Mouse (Mus musculus) neural tube, embryonic 12.5 days (tissue): ENCODE data around the gene Spata32. TPM values are rescaled to one million over a fixed set of nuclear protein-coding genes. Genes with fewer than 3 reads are reported as not detected.

Experiments used
- ATAC-seq: fragments of 200-750 bp; cut with Nextera tagmentation; 2 replicates; pipeline ENCODE4 v1.8.0; 2017; ENCODE audit warnings: low read depth, mild to moderate bottlenecking, moderate TSS enrichment, moderate library complexity; ENCODE audit not compliant: low FRiP score
- H3K27ac ChIP-seq: fragments of 300-500 bp; sonication (generic); 2 replicates; pipeline ENCODE4 v1.5.1; 2016
- H3K27me3 ChIP-seq: fragments of 300-500 bp; sonication (generic); replicated peaks from 2 replicates; pipeline ENCODE4 v1.6.1; 2016; ENCODE audit warnings: mild to moderate bottlenecking
- H3K36me3 ChIP-seq: fragments of 300-500 bp; sonication (generic); 2 replicates; pipeline ENCODE4 v1.6.1; 2016; ENCODE audit warnings: mild to moderate bottlenecking
- H3K4me1 ChIP-seq: fragments of 300-500 bp; sonication (generic); 2 replicates; pipeline ENCODE4 v1.6.1; 2016
- H3K4me2 ChIP-seq: fragments of 300-500 bp; sonication (generic); replicated peaks from 2 replicates; pipeline ENCODE4 v1.6.1; 2016; ENCODE audit warnings: mild to moderate bottlenecking
- H3K4me3 ChIP-seq: fragments of 300-500 bp; sonication (generic); 2 replicates; pipeline ENCODE4 v1.5.1; 2016
- H3K9ac ChIP-seq: fragments of 300-500 bp; sonication (generic); 2 replicates; pipeline ENCODE4 v1.6.1; 2016; ENCODE audit warnings: mild to moderate bottlenecking
- H3K9me3 ChIP-seq: fragments of 300-500 bp; sonication (generic); 2 replicates; pipeline ENCODE4 v1.6.1; 2016; ENCODE audit warnings: mild to moderate bottlenecking
- WGBS: fragments of 180-500 bp; shearing (Covaris S2); methylation state at CpG from one replicate; pipeline ENCODE4 v1.1.7; 2016; 5-methylcytosine and 5-hydroxymethylcytosine counted together
- polyA plus RNA-seq: library from polyadenylated mRNA; unstranded; fragments of >200 nt; fragmentation: Nextera tagmentation; extraction: Ambion mirVana; gene quantifications from 2 replicates; pipeline ENCODE4 v1.2.1, GENCODE M21; 2016

Gene Spata32
- polyA plus RNA-seq, 1 experiment from 2014 or later: 0.18 TPM

DNA sequence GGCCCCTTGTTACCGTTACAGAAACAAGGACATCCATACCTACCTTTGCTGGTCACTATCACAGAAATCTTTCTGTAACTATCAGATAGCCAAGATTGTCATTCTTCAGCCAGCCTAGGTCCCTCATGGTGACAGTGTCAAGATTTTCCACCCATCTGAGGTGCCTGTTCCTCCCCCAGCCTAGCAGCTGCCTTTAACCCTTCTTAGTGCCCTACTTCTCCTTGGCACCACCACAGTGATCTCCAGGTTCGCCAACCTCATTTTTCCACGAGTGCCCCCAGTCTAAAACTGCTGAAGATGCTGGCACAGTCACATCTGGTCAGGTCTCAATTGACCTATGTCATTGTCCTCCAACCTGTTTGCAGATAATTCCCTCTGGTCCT, 48.1 kb downstream of the Spata32 start:
- 55% methylated on average over 3 of the region's 3 CpGs for WGBS
- Histone ChIP-seq H3K9ac (no peak overlapping the region), H3K4me1 (peaks cover 12% of the 10 kb centered on the region), H3K27me3 (peaks cover 50% of the 10 kb centered on the region), H3K27ac (no peak overlapping the region), H3K36me3 (no peaks in the 10 kb centered on the region), H3K4me2 (peak overlapping the region; percentile 93), H3K4me3 (peak overlapping the region; percentile 59; the same call in 1 of the 2 replicates), H3K9me3 (0 out of 2 replicates have a peak, but pooled peaks cover 3% of the 10 kb centered on the region)
- no peak for ATAC-seq

DNA sequence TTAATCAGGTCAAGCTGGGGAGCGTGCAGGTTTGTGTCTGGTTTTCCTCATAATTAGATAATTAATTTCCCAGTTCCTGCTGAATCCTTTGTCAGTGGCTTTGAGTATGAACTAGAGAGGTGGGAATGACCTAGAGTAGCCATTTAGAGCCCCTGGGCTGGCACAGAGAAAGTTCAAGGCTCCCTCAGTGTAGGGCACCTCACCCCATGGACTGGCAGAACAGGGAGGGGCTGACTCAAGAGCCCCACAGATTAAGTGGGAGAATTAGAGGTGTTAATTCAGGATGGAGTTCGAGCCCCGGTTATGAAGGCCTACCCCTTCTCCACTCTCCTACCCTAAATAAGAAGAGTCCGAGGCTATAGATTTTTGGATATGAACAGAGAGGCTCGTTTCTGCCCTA, 48.6 kb downstream of the Spata32 start:
- ATAC-seq: no peak
- peaks cover 50% of the 10 kb centered on the region for H3K27me3 ChIP-seq
- H3K9me3 ChIP-seq: 0 out of 2 replicates have a peak, but pooled peaks cover 3% of the 10 kb centered on the region
- no peak overlapping the region for H3K9ac ChIP-seq
- H3K4me3 ChIP-seq: no peak overlapping the region
- no peaks in the 10 kb centered on the region for H3K36me3 ChIP-seq
- no peak overlapping the region for H3K4me2 ChIP-seq
- no peak overlapping the region for H3K27ac ChIP-seq
- 84% methylated on average over 5 of the region's 5 CpGs for WGBS
- peaks cover 12% of the 10 kb centered on the region for H3K4me1 ChIP-seq

DNA sequence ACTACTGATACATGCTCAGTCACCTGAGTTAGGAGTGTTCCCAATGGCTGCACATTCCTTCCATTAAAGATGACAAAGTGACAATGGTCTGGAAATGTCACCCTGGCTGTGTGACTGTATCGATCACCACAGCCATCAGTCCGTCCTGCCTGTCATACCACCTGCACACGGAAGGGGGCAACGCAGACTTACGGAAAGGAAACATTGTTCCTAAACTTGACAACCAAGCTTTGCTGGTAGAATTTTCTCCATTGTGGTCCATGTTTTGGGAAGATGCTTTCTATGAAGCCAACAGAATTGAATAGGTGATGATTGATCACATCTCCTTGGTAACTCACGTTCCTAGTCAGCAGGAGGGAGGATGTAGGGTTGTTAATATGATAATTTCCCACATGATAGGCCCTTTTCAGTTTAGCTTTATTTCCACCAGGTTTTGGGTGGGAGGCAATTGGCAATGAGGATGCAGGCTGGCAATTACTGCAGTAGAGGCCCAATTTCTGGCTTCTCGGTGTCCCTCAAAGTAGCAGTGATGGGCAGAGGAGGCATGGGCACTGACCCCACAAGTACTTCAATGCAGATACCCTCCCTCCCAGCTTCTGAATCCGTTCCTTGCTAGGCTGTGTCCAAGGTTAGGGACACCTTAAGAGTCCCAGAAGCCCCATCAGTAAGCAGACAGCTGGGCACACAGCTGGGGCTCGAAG, 49.4 kb downstream of the Spata32 start:
- 0 out of 2 replicates have a peak, but pooled peaks cover 3% of the 10 kb centered on the region for H3K9me3 ChIP-seq
- ATAC-seq: no peak
- H3K4me2 ChIP-seq: no peak overlapping the region
- H3K4me3 ChIP-seq: no peak overlapping the region
- no peak overlapping the region for H3K27ac ChIP-seq
- H3K27me3 ChIP-seq: peaks cover 48% of the 10 kb centered on the region
- H3K9ac ChIP-seq: no peak overlapping the region
- H3K4me1 ChIP-seq: peaks cover 12% of the 10 kb centered on the region
- H3K36me3 ChIP-seq: no peaks in the 10 kb centered on the region
- 27% methylated on average over 9 of the region's 9 CpGs for WGBS

DNA sequence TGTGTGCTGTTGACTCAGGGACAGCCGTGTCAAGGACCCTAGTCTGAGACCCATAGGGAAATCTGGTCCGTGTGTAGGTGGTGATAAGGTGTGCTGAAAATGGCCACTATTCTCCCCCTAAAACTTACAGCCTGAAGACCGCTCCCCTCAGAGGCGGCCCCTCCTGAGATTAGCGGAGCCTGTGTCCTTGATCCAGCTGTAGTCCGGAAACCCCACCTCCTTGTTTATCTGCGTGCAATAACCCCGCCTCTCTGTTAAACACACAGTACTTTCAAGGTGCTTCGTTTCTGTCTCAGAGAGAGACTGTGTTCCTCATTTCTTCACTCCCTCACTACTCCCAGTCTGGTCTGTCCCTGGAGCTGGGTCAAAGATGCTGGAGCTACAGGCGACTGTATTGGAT, 53.8 kb downstream of the Spata32 start:
- H3K27ac ChIP-seq: no peak overlapping the region
- no peaks in the 10 kb centered on the region for H3K4me1 ChIP-seq
- WGBS: 28% methylated on average over 10 of the region's 10 CpGs
- no peak overlapping the region for H3K9ac ChIP-seq
- H3K9me3 ChIP-seq: 0 out of 2 replicates have a peak, but pooled peaks cover 3% of the 10 kb centered on the region
- no peaks in the 10 kb centered on the region for H3K36me3 ChIP-seq
- no peak overlapping the region for H3K4me3 ChIP-seq
- ATAC-seq: no peak
- peaks cover 5% of the 10 kb centered on the region for H3K27me3 ChIP-seq
- H3K4me2 ChIP-seq: no peak overlapping the region

DNA sequence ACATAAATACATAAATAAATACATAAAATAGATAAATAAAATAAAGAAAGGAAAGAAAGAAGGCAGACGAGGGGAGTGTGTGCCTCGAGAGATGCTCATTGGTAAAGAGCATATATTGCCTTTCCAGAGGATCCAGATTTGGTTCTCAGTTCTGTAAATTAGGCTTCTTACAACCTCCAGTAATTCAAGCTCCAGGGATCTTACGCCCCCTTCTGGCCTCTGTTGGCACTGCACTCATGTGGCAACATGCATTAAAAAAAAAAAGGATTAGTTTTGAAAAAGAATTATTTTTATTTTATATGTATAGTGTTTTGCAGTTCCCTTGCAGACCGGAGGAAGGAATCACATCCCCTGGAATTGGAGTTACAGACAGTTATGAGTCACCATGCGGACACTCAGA, 56.1 kb downstream of the Spata32 start:
- Histone ChIP-seq H3K36me3 (no peaks in the 10 kb centered on the region), H3K4me2 (no peak overlapping the region), H3K27ac (no peak overlapping the region), H3K27me3 (no peaks in the 10 kb centered on the region), H3K4me3 (no peak overlapping the region), H3K9me3 (0 out of 2 replicates have a peak, but pooled peaks cover 3% of the 10 kb centered on the region), H3K9ac (no peak overlapping the region), H3K4me1 (peaks cover 6% of the 10 kb centered on the region)
- 91% methylated on average over 5 of the region's 5 CpGs for WGBS
- ATAC-seq: no peak

DNA sequence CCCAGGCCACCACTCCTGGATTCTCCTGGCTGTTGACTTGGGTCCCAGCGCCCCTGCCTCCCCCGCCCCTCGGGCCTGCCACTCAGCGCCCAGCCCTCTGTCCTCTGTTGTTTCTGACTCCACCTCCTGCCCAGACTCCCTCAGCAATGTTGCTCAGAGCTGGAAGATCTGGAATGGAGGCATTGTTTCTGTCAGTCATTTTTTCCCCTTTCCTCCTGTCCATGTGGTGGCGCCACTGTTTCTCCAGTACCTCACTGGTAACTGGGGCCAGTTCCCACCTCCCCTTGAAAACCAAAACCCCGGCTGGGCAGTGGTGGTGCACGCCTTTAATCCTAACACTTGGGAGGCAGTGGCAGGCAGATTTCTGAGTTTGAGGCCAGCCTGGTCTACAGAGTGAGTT, 56.8 kb downstream of the Spata32 start:
- Histone ChIP-seq H3K9ac (no peak overlapping the region), H3K36me3 (no peaks in the 10 kb centered on the region), H3K27ac (no peak overlapping the region), H3K9me3 (0 out of 2 replicates have a peak, but pooled peaks cover 3% of the 10 kb centered on the region), H3K4me2 (no peak overlapping the region), H3K4me3 (no peak overlapping the region), H3K4me1 (peaks cover 6% of the 10 kb centered on the region), H3K27me3 (no peaks in the 10 kb centered on the region)
- no peak for ATAC-seq
- WGBS: 76% methylated on average over 7 of the region's 7 CpGs

DNA sequence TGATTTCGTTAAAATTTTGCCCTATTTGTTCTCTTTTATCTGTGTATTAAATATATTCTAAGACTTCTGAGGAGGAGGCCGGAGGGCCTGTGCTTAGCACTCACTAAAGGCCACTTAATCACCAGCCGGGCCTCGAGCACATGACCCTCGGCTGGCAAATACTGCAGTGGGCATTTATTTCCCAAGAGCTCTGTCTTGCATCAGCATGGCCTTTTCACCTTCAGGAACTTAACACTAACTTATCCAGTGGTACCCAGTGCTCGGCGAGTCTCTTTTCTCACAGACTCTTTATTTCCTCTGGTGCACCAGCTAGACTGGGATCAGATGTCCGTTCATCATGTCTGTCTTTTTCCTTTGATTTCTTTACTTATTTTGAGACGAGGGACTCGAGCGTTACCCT, 57.5 kb downstream of the Spata32 start:
- Histone ChIP-seq H3K9ac (no peak overlapping the region), H3K27me3 (no peaks in the 10 kb centered on the region), H3K36me3 (no peaks in the 10 kb centered on the region), H3K27ac (no peak overlapping the region), H3K4me1 (peaks cover 6% of the 10 kb centered on the region), H3K4me2 (no peak overlapping the region), H3K4me3 (no peak overlapping the region), H3K9me3 (no peaks in the 10 kb centered on the region)
- 93% methylated on average over 11 of the region's 11 CpGs for WGBS
- ATAC-seq: no peak

DNA sequence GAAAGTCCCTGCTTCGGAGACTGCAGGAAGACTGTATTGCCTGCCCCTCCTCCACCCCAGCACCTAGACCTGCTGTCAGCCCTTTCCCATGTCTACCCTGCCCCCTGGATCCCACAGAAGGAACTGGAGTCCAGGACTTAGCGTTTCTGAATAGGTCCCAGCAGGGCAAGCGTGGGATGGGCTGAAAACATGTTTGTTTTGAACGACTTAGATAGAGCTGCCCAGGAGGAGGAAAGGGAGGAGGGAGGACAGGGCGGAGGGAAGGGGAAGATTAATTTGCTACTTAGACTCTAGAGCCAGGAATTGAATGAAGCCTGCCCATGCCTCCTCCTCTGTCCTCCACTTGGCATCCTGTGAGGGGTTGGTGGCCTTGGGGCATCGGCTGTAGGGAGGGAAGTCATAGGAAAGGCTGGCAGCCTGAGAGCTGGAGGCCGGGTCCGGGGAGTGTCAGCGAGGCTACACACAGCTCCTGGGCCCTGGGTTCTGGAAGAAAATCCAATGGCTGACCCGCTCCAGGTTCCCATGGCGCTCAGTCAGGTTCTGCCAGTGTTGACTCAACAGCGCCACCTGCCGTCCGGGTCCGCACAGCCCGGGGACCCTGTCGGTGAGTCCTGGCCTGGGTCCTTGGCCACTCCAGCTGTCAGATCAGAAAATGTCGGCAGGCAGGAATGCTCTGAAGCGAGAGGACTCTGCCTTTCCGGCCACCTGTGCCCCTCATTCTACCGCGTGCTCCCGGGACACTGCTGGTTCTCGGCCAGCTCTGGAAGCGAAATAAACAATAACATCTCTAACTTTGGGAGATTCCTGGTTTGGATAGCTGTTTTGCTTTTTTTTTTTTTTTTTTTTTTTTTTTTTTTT, 59.4 kb downstream of the Spata32 start:
- Histone ChIP-seq H3K36me3 (no peaks in the 10 kb centered on the region), H3K9ac (0 out of 2 replicates have a peak overlapping the region, but pooled peaks have one; percentile 13)
- WGBS: 1% methylated on average over 25 of the region's 25 CpGs

More for the DNA sequence above, 59.4 kb downstream of the Spata32 start:
- no peaks in the 10 kb centered on the region for H3K27me3 ChIP-seq
- H3K4me1 ChIP-seq: peaks cover 6% of the 10 kb centered on the region
- no peak overlapping the region for H3K27ac ChIP-seq
- ATAC-seq: peak; percentile 87
- peak overlapping the region; percentile 18; the same call in 1 of the 2 replicates for H3K4me3 ChIP-seq
- H3K4me2 ChIP-seq: peak overlapping the region; percentile 53
- H3K9me3 ChIP-seq: no peaks in the 10 kb centered on the region

Other genes with a start within 250 kb of the Spata32 start
- gene Nmt1, start 190.2 kb downstream of the Spata32 start, polyA plus RNA-seq: 44.9 and 49.7 TPM in 2 replicates
- gene Dcakd, start 190.1 kb downstream of the Spata32 start, polyA plus RNA-seq: 150 and 170 TPM in 2 replicates
- 1.1 and 1.2 TPM in 2 replicates for gene Plcd3, start 116.8 kb downstream of the Spata32 start, polyA plus RNA-seq
- 6.6 and 10.1 TPM in 2 replicates for gene Acbd4, start 116.8 kb downstream of the Spata32 start, polyA plus RNA-seq
- 2.9 and 3.0 TPM in 2 replicates for gene Hexim1, start 102.2 kb downstream of the Spata32 start, polyA plus RNA-seq
- 9.9 and 12.2 TPM in 2 replicates for gene Hexim2, start 86.0 kb downstream of the Spata32 start, polyA plus RNA-seq
- 1.7 and 2.1 TPM in 2 replicates for gene Fmnl1, start 47.3 kb downstream of the Spata32 start, polyA plus RNA-seq
- 0.39 and 0.47 TPM in 2 replicates for gene 1700023F06Rik, start 9.9 kb downstream of the Spata32 start, polyA plus RNA-seq
- gene Map3k14, start 49.0 kb upstream of the Spata32 start, polyA plus RNA-seq: 3.9 and 4.8 TPM in 2 replicates
- gene Arhgap27, start 145.3 kb upstream of the Spata32 start, polyA plus RNA-seq: 5.4 and 6.4 TPM in 2 replicates
- 9.8 and 10.3 TPM in 2 replicates for gene Plekhm1, start 194.3 kb upstream of the Spata32 start, polyA plus RNA-seq